Mouse (Mus musculus): ENCODE results near the gene C2cd4c.

DNA sequence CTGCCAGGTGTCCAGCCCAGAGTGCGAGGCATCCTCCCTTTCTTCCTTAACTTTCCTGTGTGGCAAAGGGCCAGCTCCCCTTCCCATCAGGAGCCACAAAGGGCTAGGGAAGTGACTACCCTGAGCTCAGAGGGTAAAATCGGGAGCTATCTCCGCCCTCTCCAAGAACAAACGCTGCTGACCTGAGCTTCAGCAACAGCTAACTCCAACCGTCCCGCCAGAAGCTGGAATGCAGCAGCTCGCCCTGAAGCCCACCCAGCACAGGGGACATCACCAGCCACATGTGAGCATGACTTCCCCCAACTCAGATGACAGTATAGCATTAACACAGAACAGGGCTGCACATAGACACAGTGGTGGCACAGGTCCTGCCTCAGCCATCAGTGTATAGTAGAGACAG, 29.8 kb downstream of the C2cd4c start:
- TF ChIP-seq CTCF (conservative IDR thresholded peaks at IDR 0.05; ENCODE audit: insufficient read depth, insufficient read length, low read depth, low read length) (no peak), POLR2A (IDR thresholded peaks at IDR 0.05; ENCODE audit: low read depth, low read length) (no peak)
